Mouse (Mus musculus): ENCODE data around the gene Catsperz.
"Not testable (repeated sequence)": the region's sequence is repeated elsewhere in the genome, so short reads cannot be mapped to it uniquely, and the experiment has no call there.

Gene Catsperz

DNA sequence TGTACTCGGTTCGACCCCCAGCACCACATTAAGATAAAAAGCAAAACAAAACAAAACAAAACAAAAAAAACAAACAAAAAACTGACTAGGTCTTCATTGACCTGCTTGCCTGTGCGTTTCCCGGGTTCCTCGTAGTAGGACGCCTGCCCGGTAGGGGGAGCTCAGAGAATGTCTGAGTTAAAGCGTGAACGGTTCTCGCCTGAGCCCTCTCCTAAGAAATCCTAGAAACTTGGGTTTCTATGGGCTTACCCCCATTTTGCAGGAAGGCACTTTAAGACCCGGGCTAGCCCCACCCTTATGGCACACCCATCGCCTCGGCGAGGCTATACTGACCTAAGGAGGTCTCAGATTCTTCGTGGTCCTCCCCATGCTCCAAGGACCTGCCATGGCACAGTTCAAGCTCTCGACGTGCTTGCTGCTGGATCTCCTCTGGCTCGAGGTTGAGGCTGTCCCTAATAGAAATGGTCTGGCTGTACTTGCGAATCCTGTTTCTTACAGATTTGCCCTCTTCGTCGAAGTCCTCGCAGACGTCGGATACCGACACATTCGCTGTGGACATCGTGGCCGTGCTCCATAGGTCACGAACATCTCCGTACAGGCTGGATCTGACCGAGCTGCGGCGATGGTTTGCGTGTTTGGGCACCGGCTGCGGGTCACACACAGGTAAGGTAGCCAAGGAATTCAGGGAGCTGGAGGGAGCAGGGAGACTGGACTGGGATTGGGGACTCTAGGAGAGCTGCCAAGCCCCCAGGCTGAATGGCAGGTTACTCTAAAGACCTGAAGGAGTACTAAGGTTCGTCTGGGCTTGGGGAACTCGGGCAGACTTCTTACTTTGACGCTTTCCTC lies 496 bp downstream of the Catsperz start:
- DNase-seq (ENCODE audit: low read depth in 1 of 2, low spot score in 2 of 2) = peak in 1 of 2 experiments; percentile 73

DNA sequence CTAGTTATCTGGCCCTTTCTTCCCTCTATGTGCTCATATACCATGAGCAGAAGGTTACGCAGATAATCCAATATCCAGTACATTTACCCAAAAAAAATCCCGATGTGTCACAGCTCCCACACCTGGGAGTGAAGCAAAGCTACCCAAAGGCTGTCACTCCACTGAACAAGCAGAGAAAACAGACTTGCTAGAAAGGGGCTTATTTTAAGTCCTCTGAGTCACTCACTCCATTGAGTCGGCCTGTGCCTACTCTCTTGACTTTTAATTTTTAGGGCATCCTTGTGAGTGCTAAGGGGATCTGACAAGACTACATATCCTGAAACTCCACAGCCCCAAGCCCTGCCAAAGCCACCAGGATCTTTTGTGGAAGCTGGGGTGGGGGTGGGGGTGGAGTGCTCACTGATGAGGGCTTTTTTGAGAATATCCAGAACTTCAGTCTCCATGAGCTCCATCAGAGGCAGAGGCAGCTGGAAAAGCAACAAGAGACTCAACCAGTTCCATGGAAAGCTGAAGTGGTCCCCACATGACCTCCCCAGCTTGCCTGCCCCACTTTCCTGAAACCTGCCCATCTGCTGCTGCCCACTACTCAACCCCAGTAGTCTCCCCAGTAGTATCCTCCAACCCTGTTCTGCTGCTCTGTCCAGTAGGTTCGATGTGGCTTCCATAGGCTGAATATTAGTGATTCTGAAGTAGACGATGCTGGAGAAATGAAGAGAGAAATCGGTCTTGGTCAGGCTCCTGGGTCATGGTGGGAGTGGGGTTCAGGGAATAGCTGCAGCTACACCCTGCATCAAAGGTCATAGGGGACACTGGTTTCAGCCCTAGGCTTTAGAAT lies 2.1 kb downstream of the Catsperz start:
- DNase-seq (ENCODE audit: low read depth in 1 of 2, low spot score in 2 of 2) = no peak

DNA sequence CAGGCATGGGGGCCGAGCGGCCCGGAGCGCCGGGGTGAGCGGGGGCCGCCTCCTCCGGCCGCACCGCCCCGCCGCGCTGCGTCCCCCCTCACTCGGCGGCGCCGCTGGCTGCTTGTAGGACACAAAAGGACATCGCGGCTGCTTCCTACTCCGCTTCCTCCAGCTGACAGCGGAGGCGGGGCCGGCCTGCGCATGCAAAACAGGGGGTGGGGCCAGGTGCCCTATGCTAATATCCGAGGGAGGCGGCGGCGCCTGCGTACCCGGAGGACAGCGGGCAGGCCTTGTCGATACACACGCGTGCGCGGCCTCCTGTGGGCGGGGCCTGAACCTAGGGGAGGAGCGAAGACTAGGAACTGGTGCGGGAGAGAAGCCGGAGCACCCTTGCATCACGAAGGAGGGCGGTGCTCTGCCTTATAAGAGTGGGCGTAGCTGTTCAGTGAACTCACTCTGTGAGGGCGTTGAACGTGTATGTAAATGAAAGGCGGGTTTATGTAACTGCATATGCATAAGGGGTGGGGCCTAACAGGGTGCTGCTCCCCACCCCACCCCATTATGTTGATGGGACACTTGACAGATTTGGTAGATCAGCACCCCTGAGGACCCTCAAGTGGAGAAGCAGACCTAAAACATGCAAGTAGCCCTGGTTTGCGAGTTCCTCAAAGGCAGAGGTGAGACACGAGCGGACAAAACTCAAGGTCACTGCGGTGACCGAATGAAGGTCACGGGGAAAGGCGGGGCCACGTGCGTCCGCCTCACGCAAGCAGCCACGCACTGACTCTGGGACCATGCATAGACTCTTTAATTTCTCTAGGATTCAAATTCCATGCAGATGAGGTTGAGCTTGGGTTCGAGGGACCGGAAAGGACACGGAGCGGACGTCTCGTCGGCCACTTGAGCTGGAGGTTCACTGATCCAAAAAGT lies 3.3 kb downstream of the Catsperz start, which contains the start of gene Esrra:
Esrra (minus strand) TSS at position 167 of the 921 bp plus-strand sequence.
- DNase-seq (ENCODE audit: low read depth in 1 of 2, low spot score in 2 of 2) = peak; percentile 100

DNA sequence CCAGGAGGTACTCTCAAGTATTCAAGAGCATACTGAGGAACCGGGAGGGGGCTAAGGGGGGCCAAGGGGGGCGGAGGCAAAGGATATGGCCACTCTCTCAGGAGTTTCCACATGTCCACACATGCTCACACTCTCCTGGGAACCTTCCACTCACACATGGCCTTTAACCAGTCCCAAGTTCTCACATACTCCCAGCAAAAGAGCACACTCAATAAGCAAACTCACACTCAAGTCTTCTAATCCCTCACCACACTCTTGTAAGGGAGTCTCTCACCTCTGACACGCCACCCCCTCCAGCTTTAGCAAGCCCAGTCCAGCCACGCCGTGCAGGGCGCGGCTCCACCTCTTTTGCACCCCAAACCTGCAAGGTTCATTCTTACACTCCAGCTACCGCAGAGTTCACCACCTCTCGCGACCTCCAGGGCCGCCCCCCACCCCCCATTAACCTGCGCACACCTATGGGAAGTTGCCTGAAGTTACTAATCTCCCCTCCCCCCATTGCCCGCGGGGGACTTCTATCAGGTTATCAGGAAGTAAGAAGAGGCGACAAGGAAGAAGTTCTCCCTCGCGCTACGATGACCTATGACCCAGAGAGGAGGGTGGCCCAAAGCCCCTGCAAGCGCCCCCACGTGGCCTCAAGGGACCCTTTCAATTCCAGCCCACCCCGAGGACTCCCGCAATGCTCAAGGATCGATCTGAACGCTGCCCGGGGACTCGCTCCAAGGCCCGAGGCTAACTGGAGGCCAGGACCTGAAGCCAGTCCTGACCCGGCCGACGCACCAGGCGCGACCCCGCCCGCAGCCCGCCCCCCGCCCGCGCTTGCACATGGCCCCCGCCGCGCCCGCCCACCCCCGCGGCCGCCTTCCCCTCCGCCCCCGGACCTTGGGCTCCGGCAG lies 4.2 kb downstream of the Catsperz start:
- no peak for DNase-seq (ENCODE audit: low read depth in 1 of 2, low spot score in 2 of 2)

DNA sequence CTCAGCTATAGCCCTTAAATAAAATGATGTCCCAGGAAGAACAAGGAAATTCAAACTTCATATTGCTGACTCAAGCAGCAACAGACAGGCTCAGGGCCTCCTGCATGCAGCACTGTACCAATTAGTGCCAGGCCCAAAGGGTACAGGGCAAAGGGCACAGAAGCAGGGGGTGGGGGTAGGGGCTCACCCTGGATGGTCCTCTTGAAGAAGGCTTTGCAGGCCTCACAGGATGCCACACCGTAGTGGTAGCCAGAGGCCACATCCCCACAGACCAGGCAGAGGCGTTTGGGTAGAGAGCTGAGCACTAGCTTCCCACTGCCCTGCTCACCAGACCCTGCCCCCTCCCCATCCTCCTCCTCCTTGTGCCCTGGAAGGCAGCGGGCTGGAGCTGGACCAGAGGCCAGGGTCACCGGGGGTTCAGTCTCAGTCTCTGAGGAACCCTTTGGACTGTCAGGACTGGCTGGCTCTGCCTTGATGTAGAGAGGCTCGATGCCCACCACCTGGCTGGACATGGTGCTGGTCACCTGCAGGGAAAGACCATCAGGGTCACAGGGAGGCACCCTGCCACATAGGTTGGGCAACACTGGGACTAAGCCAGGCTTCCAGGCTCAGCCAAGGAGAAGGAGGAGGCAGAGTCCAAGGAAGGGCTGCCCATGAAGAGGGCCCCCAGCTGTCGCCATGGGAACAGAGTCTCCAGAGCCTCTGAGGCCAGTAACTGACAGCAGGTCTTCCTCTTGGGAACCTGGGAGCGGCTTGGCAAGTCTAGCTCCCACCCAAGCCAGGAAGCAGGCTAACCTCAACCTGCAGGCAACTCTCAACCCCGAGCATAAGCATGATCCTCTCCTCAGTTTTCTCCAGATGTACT lies 5.1 kb downstream of the Catsperz start:
- no peak for DNase-seq (ENCODE audit: low read depth in 1 of 2, low spot score in 2 of 2)

DNA sequence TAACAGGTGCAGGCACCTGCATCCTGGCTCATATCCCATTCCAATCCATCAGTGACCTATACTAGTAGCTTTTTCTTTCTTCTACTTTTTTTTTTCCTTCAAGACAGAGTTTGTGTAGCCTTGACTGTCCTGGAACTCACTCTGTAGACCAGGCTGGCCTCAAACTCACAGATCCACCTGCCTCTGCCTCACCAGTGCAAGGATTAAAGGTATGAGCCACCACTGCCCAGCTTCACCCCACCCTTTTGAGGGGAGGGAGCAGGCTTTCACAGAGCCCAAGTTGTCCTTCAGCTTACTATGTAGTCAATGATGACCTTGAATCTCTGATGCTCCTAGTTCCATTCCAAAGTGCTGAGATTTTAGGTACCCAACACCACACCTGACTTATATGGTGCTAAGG lies 5.7 kb downstream of the Catsperz start:
- DNase-seq (ENCODE audit: low read depth in 1 of 2, low spot score in 2 of 2) = no peak

DNA sequence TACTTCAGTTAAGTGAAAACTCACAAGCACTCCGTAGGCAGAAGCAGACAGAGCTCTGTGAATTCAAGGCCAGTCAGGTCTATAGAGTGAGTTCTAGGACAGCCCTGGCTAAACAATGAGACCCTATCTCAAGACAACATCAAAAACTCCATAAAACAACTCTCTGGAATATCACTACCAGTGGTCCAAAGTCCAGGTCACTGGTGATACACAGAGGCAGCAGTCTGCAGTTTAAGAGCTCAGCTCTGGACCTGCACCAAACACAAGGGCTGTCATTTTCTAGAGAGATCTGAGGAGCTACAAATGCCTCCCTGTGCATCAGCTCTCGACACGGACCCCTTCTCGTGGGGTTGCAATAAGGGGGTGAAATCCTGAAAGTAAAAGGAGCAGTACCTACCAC lies 6.9 kb downstream of the Catsperz start:
- DNase-seq (ENCODE audit: low read depth in 1 of 2, low spot score in 2 of 2) = no peak

DNA sequence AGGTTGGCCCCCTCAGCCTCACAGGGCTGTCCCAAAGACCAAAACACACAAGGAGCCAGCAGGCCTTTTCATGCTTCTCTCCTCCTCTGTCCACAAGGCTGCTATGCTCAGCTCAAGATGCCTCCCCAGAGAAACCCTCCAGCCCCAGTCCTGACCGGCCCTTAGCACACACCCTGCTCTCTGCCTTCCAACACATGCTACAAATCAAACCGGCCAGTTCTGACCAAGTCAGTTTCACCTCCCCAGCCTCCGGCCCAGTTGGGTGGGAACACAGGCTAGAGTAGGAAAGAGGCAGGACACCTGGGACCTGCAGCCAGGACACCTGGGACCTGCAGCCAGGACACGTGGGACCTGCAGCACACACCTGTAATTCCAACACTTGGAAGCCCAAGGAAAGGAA lies 8.7 kb downstream of the Catsperz start:
- DNase-seq (ENCODE audit: low read depth in 1 of 2, low spot score in 2 of 2) = no peak

DNA sequence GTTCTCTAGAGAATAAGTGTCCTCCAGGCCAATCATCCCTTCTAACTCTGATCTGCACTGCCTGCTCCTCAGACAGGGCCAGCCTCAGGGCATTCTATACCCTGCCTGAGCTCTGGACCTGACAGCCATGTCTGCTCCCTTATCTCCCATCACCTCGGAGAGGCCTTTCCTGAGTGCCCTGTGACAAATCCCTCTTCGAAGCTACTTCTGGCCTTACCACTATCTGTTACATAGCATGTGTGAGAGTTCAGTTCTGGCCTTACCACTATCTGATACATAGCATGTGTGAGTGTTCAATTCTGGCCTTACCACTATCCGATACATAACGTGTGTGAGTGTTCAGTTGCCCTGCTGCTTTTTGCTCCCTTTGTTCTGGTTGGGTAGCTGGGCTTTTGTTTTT lies 9.9 kb downstream of the Catsperz start:
- no peak for DNase-seq (ENCODE audit: low read depth in 1 of 2, low spot score in 2 of 2)

DNA sequence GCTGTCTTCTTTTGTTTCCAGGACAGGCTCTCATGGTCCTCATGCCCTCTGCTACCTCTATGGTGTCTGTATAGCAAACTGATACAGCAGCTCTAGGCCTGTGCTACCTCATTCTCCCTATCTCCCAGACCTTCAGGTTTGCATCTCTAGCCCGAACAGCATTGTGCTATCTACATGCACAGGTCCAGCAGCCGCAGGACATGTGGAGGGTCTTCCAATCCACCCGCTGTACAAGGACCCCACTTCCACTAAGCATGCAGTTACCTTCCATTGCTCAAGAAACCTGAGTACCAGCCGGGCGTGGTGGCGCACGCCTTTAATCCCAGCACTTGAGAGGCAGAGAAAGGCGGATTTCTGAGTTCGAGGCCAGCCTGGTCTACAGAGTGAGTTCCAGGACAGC lies 10.6 kb downstream of the Catsperz start:
- DNase-seq (ENCODE audit: low read depth in 1 of 2, low spot score in 2 of 2) = no peak

DNA sequence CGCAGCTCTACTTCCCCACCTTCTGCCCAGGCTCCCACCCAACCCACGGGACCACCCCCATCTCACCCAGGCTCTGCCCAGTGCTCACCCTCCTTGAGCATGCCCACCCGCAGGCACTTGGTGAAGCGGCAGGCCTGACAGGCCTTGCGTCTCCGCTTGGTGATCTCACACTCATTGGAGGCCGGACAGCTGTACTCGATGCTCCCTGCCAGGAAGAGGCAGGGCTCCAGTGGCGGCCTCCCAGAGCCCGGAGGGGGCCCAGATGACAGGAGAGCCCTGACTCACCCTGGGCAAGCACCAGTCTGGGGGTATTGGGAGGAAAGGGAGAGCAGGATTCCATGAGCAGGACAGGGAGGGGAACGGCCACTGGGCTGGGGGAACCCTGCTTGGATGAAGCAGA lies 11.2 kb downstream of the Catsperz start:
- DNase-seq (ENCODE audit: low read depth in 1 of 2, low spot score in 2 of 2) = no peak

DNA sequence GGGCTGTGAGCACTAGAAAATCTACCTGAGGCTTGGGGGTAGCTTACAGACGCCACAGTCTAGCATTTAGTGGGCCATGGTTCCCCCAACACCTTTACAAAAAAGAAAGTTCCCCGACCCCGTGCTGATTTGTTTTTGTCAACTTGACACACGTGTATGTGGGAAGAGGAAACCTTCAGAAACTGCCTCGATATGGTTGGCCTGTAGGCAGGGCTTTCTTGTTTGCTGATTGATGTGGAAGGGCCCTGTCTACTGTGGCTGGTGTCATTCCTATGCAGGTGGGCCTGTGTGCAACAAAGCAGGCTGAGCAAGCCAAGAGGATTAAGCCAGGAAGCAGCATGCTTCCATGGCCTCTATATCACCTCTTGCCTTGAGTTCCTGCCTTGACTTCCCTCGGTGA lies 12.1 kb downstream of the Catsperz start:
- no peak for DNase-seq (ENCODE audit: low read depth in 1 of 2, low spot score in 2 of 2)

DNA sequence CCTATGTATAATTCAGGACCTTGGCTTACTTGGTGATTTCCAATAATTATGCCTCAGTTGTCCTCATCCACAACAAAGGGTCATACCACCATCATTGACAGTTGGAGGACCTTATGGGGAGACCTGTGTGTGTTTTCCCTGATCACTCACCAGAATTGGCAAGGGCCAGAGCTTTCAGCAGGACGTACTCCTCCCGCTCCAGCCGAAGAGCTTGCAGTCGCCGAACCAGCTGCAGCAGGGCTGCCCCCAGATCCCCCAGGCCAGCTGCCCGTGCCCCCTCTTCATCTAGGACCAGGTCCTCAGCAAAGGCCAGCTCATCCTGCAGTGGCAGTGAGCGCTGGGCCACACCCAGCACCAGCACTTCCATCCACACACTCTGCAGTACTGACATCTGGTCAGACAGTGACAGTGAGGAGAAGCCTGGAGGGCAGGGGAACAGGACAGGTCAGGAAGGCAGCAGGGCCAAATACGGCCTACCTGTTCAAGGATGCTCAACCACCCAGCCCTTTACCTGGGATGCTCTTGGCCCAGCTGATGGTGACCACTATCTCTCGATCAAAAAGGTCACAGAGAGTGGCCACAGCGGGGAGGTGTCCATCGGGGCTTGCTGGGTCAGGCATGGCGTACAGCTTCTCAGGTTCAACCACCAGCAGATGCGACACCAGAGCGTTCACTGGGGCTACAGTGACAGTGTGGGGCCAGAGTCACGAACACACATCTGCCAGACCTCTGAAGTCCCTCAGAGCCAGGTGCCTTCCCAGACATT lies 12.8 kb downstream of the Catsperz start:
- no peak for DNase-seq (ENCODE audit: low read depth in 1 of 2, low spot score in 2 of 2)

DNA sequence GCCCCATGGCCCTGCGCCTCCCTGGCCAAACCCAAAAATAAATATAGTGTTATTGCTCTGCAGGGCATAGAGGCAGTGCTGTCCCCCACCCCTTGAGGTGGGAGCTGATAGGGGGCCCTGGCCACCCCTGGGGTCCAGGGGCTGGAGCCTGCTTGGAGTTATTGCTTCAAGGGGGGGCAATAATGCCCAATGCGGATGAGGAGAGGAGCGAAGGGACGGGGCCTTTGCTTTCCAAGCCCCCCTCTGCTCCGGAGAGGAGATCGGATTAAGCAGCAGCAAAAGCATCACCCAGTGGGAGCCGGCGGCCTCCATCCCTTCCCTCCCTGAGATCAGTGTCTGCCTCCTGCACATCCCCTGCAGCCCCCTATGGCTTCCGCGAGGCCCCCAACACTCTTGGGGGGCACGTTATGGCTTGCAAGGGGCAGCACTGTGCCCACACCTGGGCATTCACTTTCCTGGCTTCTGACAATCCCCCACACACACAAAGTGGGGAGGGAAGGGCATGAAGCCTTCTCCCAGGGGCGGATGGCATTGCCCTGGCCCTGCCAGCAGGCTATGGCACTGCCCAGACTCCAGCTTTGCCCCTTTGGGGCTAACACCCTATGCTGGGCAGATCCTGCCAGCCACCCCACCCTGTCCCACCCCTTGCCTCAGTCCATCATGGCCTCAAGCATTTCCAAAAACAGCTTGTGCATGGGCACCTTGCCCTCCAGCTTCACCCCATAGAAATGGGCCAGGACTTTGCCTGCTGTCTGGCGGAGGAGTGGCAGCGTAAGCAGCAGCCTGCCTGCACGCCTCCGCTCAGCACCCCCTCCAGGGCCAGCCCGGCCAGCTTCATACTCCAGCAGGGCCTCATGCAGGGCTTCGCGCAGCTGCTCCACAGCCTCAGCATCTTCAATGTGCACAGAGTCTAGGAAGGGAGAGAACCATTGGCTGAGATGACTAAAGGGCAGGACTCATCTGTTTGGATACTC lies 13.8 kb downstream of the Catsperz start:
- DNase-seq (ENCODE audit: low read depth in 1 of 2, low spot score in 2 of 2) = no peak

DNA sequence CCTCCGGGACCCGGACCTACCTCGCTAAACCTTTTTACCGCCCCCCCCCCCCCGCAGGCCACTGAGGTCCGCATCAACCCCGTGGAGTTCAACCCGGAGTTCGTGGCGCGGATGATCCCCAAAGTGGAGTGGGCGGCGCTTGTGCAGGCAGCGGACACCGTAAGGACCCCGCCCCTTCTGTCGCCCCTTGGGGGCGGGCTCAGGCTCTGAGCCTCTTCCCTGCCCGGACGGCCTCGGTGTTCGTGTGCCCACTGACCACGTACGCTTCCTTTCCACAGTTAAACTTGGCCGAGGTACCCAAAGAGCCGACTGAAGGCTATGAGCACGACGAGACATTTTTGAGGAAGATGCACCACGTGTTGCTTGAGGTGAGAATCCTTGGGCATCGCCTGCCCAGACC lies 14.9 kb downstream of the Catsperz start:
- not testable (repeated sequence) for DNase-seq (ENCODE audit: low read depth in 1 of 2, low spot score in 2 of 2)

DNA sequence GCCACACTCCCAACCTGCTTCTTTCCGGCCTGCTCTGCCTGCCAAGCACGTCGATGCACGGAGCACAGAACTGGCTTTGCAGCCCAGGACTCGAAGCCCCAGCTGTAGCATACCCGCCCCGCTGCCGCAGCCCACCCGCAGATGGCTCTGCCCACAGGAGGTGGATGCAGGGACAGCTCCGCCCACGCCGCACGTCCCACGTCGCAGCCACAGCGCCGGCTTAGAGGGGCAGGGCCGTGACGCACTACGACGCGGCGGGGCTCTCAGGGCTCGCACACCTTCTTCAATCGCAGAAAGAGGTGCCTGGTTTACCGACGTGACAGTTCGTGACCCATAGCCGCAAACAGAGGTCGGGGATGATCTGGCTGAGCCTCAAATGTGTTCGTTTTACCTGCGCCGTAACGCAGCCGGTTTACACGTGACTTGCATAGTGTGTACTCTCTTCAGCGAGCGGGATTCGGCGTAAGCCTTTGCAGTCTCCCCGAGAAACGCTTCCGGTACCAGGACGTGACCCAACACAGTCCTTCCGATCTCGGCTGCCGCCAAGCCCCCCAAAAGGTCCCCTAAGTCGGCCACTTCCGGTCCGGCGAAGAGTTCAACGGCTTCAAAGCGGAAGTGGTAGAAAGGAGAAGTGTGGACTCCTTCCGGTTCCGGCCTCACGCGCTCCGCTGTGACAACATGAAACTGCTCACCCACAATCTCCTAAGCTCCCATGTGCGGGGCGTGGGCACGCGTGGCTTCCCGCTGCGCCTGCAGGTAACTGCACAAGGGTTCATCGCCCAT lies 15.5 kb downstream of the Catsperz start, which contains the start of the genes Trmt112 and Prdx5:
Trmt112 (plus strand) TSS at position 192 of the 783 bp plus-strand sequence.
Prdx5 (minus strand) TSS at position 600 of the 783 bp plus-strand sequence.
- DNase-seq (ENCODE audit: low read depth in 1 of 2, low spot score in 2 of 2) = peak; percentile 76 to 85
